Mouse (Mus musculus): ENCODE results near the gene Tbc1d13. TPM values are rescaled to one million over a fixed set of nuclear protein-coding genes. Genes with fewer than 3 reads are reported as not detected.
A peak's percentile ranks its signal among the peaks of the same experiment; 100 is the strongest.
"Not testable (repeated sequence)": the region's sequence is repeated elsewhere in the genome, so short reads cannot be mapped to it uniquely, and the experiment has no call there.

Tbc1d13 gene
- polyA plus RNA-seq, 1 experiment from 2014 or later, result 23.6 TPM

DNA sequence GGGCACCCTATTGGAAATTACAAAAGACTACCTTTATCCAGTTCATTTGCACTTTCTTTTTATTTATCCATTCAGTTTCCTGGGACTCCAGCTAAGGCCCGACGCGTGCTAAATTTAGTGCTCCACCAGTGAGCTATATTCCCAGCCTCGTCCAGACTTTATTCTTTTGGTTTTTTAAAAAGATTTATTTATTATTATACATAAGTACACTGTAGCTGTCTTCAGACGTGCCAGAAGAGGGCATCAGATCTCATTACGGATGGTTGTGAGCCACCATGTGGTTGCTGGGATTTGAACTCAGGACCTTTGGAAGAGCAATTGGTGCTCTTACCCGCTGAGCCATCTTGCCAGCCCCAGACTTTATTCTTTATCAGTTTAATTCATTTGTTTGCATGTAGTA is 45.2 kb downstream of the Tbc1d13 start:
- peak; percentile 29; the same call in 1 of the 2 replicates for ATAC-seq (ENCODE audit: low read depth)
- H3K4me1 ChIP-seq (ENCODE audit: control insufficient read depth, insufficient read depth, low read length); H3K27me3 ChIP-seq (ENCODE audit: control insufficient read depth, insufficient read depth, low read length); H3K9me3 ChIP-seq (ENCODE audit: control insufficient read depth, low read length); H3K9ac ChIP-seq (replicated peaks; ENCODE audit: low read depth, low read length); H3K27ac ChIP-seq (ENCODE audit: low read depth, low read length): not testable (repeated sequence)
- peaks cover 18% of the 10 kb centered on the region for H3K36me3 ChIP-seq (ENCODE audit: control insufficient read depth, insufficient read depth, low read length)
- WGBS, result 34% methylated on average over 7 of the region's 7 CpGs
- H3K4me3 ChIP-seq (ENCODE audit: low read depth, low read length), result peak overlapping the region; percentile 69
- peak overlapping the region; percentile 90 for H3K4me2 ChIP-seq (ENCODE audit: low read depth, low read length)

DNA sequence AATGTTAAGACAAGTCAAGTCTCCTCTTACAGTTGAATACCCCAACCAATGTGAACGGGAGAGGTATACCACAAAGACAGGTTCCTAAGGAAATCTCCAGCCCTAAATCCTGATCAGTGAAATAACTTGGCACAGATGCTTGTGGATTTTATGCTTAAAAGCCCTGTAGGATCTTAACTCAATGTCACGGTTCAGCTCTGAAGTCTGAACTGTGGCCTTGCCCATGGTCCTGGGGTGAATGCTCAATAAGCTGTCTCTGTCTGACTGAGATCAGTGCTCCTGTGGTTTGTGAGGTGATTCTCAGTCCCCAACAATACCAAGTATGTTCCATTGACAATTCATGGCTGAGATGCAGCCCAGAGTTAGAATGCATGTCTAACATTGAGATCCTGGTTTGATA is 48.9 kb downstream of the Tbc1d13 start:
- H3K9ac ChIP-seq (replicated peaks; ENCODE audit: low read depth, low read length), result no peak overlapping the region
- H3K36me3 ChIP-seq (ENCODE audit: control insufficient read depth, insufficient read depth, low read length), result no peaks in the 10 kb centered on the region
- WGBS, result 88% methylated on average over 2 of the region's 2 CpGs
- H3K4me3 ChIP-seq (ENCODE audit: low read depth, low read length), result no peak overlapping the region
- H3K4me1 ChIP-seq (ENCODE audit: control insufficient read depth, insufficient read depth, low read length), result peaks cover 3% of the 10 kb centered on the region
- H3K27me3 ChIP-seq (ENCODE audit: control insufficient read depth, insufficient read depth, low read length), result no peaks in the 10 kb centered on the region
- no peak overlapping the region for H3K27ac ChIP-seq (ENCODE audit: low read depth, low read length)
- H3K9me3 ChIP-seq (ENCODE audit: control insufficient read depth, low read length), result no peaks in the 10 kb centered on the region
- no peak for ATAC-seq (ENCODE audit: low read depth)
- H3K4me2 ChIP-seq (ENCODE audit: low read depth, low read length), result no peak overlapping the region

DNA sequence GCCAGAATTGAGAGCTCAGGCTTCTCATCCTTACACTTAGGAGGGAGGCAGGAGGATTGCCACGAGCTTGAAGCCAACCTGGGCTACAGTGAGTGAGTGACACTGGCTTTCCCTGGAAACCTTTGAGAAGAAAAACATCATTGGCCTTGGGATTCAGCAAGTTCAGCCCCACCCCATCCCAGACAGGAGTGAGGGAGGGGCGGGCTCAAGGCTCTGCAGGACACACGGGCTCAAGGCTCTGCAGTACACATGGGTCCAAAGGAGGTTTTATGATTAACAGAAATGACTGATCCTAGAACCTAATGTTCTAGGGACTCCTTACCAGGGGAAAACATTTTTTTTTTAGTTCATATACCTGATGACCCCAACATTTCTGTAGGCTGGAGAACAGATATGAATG is 50.2 kb downstream of the Tbc1d13 start:
- Histone ChIP-seq H3K9ac (replicated peaks; ENCODE audit: low read depth, low read length) (no peak overlapping the region), H3K27me3 (ENCODE audit: control insufficient read depth, insufficient read depth, low read length) (no peaks in the 10 kb centered on the region), H3K4me1 (ENCODE audit: control insufficient read depth, insufficient read depth, low read length) (no peaks in the 10 kb centered on the region), H3K4me3 (ENCODE audit: low read depth, low read length) (no peak overlapping the region), H3K36me3 (ENCODE audit: control insufficient read depth, insufficient read depth, low read length) (no peaks in the 10 kb centered on the region), H3K9me3 (ENCODE audit: control insufficient read depth, low read length) (no peaks in the 10 kb centered on the region), H3K4me2 (ENCODE audit: low read depth, low read length) (no peak overlapping the region), H3K27ac (ENCODE audit: low read depth, low read length) (no peak overlapping the region)
- ATAC-seq (ENCODE audit: low read depth), result no peak
- 78% methylated on average over 3 of the region's 3 CpGs for WGBS

DNA sequence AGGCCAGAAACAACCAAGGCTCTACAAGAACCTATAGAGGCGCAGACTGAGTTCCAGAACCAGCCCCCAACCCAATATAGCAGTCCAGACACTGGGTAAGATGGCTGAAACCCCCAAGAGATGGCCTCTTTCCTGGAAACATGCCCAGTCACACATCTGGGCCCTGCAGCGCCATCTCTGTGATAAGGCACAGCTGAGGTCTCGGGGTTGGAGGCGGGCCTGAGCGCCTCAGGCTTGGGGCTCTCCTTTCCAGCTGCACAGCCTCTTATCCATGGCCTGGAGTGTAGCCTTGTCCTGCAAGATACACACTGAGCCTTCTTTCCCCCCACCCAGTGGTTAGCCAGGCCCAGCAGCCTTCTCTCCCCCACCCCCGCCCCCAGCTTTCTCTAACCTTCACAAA is 51.7 kb downstream of the Tbc1d13 start:
- Histone ChIP-seq H3K36me3 (ENCODE audit: control insufficient read depth, insufficient read depth, low read length) (no peaks in the 10 kb centered on the region), H3K27ac (ENCODE audit: low read depth, low read length) (no peak overlapping the region), H3K9me3 (ENCODE audit: control insufficient read depth, low read length) (no peaks in the 10 kb centered on the region), H3K4me3 (ENCODE audit: low read depth, low read length) (no peak overlapping the region), H3K27me3 (ENCODE audit: control insufficient read depth, insufficient read depth, low read length) (no peaks in the 10 kb centered on the region), H3K9ac (replicated peaks; ENCODE audit: low read depth, low read length) (no peak overlapping the region), H3K4me2 (ENCODE audit: low read depth, low read length) (no peak overlapping the region), H3K4me1 (ENCODE audit: control insufficient read depth, insufficient read depth, low read length) (no peaks in the 10 kb centered on the region)
- ATAC-seq (ENCODE audit: low read depth), result no peak
- WGBS, result 91% methylated on average over 6 of the region's 6 CpGs

DNA sequence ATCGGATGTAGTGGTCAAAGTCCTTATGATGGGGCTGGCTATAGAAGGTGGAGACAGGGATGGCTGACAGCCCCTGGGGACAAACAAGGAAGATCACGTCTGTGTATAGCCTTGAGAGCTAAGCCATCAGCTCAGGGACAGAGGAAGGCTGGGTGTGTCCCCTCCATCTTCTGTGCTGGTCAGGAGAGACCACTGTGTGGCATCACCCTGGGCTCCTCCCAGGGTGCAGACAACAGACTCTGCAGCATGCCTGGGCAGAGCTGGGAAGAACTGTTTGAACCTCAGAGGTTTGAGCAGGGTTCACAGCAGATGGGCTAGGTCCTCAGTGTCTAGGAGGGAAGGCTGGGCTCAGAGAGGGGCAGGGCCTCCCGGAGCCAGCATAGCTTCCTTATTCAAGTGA is 52.1 kb downstream of the Tbc1d13 start:
- H3K36me3 ChIP-seq (ENCODE audit: control insufficient read depth, insufficient read depth, low read length), result no peaks in the 10 kb centered on the region
- H3K27ac ChIP-seq (ENCODE audit: low read depth, low read length), result no peak overlapping the region
- H3K9ac ChIP-seq (replicated peaks; ENCODE audit: low read depth, low read length), result no peak overlapping the region
- H3K4me3 ChIP-seq (ENCODE audit: low read depth, low read length), result no peak overlapping the region
- no peak for ATAC-seq (ENCODE audit: low read depth)
- H3K4me2 ChIP-seq (ENCODE audit: low read depth, low read length), result no peak overlapping the region
- no peaks in the 10 kb centered on the region for H3K4me1 ChIP-seq (ENCODE audit: control insufficient read depth, insufficient read depth, low read length)
- H3K9me3 ChIP-seq (ENCODE audit: control insufficient read depth, low read length), result no peaks in the 10 kb centered on the region
- H3K27me3 ChIP-seq (ENCODE audit: control insufficient read depth, insufficient read depth, low read length), result no peaks in the 10 kb centered on the region
- WGBS, result 86% methylated on average over 3 of the region's 3 CpGs

- H3K4me1 ChIP-seq (ENCODE audit: control insufficient read depth, insufficient read depth, low read length), result no peaks in the 10 kb centered on the region
- 90% methylated on average over 12 of the region's 12 CpGs for WGBS
- no peak overlapping the region for H3K9ac ChIP-seq (replicated peaks; ENCODE audit: low read depth, low read length)
- H3K4me2 ChIP-seq (ENCODE audit: low read depth, low read length), result no peak overlapping the region
- H3K36me3 ChIP-seq (ENCODE audit: control insufficient read depth, insufficient read depth, low read length), result no peaks in the 10 kb centered on the region
- ATAC-seq (ENCODE audit: low read depth), result no peak
- no peaks in the 10 kb centered on the region for H3K27me3 ChIP-seq (ENCODE audit: control insufficient read depth, insufficient read depth, low read length)
- H3K9me3 ChIP-seq (ENCODE audit: control insufficient read depth, low read length), result no peaks in the 10 kb centered on the region
- no peak overlapping the region for H3K27ac ChIP-seq (ENCODE audit: low read depth, low read length)
- H3K4me3 ChIP-seq (ENCODE audit: low read depth, low read length), result no peak overlapping the region
These were observed 58.4 kb downstream of the Tbc1d13 start for GRCm38 (mm10) chr2:30191790-30192580.

GRCm38 (mm10) chr2:30194656-30195055 is 61.1 kb downstream of the Tbc1d13 start:
- Histone ChIP-seq H3K9me3 (ENCODE audit: control insufficient read depth, low read length) (no peaks in the 10 kb centered on the region), H3K4me1 (ENCODE audit: control insufficient read depth, insufficient read depth, low read length) (no peaks in the 10 kb centered on the region), H3K4me2 (ENCODE audit: low read depth, low read length) (no peak overlapping the region), H3K27ac (ENCODE audit: low read depth, low read length) (no peak overlapping the region), H3K27me3 (ENCODE audit: control insufficient read depth, insufficient read depth, low read length) (no peaks in the 10 kb centered on the region), H3K36me3 (ENCODE audit: control insufficient read depth, insufficient read depth, low read length) (no peaks in the 10 kb centered on the region), H3K9ac (replicated peaks; ENCODE audit: low read depth, low read length) (no peak overlapping the region), H3K4me3 (ENCODE audit: low read depth, low read length) (no peak overlapping the region)
- ATAC-seq (ENCODE audit: low read depth), result no peak
- 89% methylated on average over 3 of the region's 3 CpGs for WGBS

- H3K9ac ChIP-seq (replicated peaks; ENCODE audit: low read depth, low read length), result no peak overlapping the region
- H3K4me2 ChIP-seq (ENCODE audit: low read depth, low read length), result no peak overlapping the region
- H3K36me3 ChIP-seq (ENCODE audit: control insufficient read depth, insufficient read depth, low read length), result no peaks in the 10 kb centered on the region
- no peaks in the 10 kb centered on the region for H3K27me3 ChIP-seq (ENCODE audit: control insufficient read depth, insufficient read depth, low read length)
- no peaks in the 10 kb centered on the region for H3K4me1 ChIP-seq (ENCODE audit: control insufficient read depth, insufficient read depth, low read length)
- H3K27ac ChIP-seq (ENCODE audit: low read depth, low read length), result no peak overlapping the region
- H3K9me3 ChIP-seq (ENCODE audit: control insufficient read depth, low read length), result no peaks in the 10 kb centered on the region
- no peak overlapping the region for H3K4me3 ChIP-seq (ENCODE audit: low read depth, low read length)
- 72% methylated on average over 4 of the region's 4 CpGs for WGBS
- ATAC-seq (ENCODE audit: low read depth), result no peak
These were observed 64.5 kb downstream of the Tbc1d13 start for GRCm38 (mm10) chr2:30198021-30198420.

- no peaks in the 10 kb centered on the region for H3K36me3 ChIP-seq (ENCODE audit: control insufficient read depth, insufficient read depth, low read length)
- 64% methylated on average over 1 of the region's 1 CpGs for WGBS
- no peak for ATAC-seq (ENCODE audit: low read depth)
- H3K9ac ChIP-seq (replicated peaks; ENCODE audit: low read depth, low read length), result no peak overlapping the region
- peaks cover 5% of the 10 kb centered on the region; the same call in 1 of the 2 replicates for H3K4me1 ChIP-seq (ENCODE audit: control insufficient read depth, insufficient read depth, low read length)
- H3K27ac ChIP-seq (ENCODE audit: low read depth, low read length), result no peak overlapping the region
- H3K27me3 ChIP-seq (ENCODE audit: control insufficient read depth, insufficient read depth, low read length), result no peaks in the 10 kb centered on the region
- no peak overlapping the region for H3K4me2 ChIP-seq (ENCODE audit: low read depth, low read length)
- no peak overlapping the region for H3K4me3 ChIP-seq (ENCODE audit: low read depth, low read length)
- no peaks in the 10 kb centered on the region for H3K9me3 ChIP-seq (ENCODE audit: control insufficient read depth, low read length)
These were observed 66.4 kb downstream of the Tbc1d13 start for GRCm38 (mm10) chr2:30199984-30200383.
